Mouse (Mus musculus): ENCODE measurements around the gene Gas7. TPM values are rescaled to one million over a fixed set of nuclear protein-coding genes. Genes with fewer than 3 reads are reported as not detected.

Gene Gas7
- polyA plus RNA-seq, 2 experiments = 9.8 to 18.2 TPM

GRCm38 (mm10) chr11:67636201-67636600, 181.0 kb downstream of the Gas7 start:
- no peak overlapping the region for H3K4me3 ChIP-seq (replicated peaks; ENCODE audit: low read length)
- ATAC-seq (ENCODE audit: low FRiP score, low read depth) = no peak

GRCm38 (mm10) chr11:67636905-67637586, 181.8 kb downstream of the Gas7 start:
- Histone ChIP-seq H3K4me3 (replicated peaks; ENCODE audit: low read length) (no peak overlapping the region), H3K36me3 (ENCODE audit: control insufficient read depth, insufficient read depth, low read length) (no peaks in the 10 kb centered on the region), H3K9ac (ENCODE audit: low read depth, low read length, severe bottlenecking) (no peak overlapping the region), H3K27me3 (ENCODE audit: control insufficient read depth, insufficient read depth, low read length) (no peaks in the 10 kb centered on the region), H3K4me2 (replicated peaks; ENCODE audit: low read depth, low read length, severe bottlenecking) (no peak overlapping the region), H3K27ac (replicated peaks; ENCODE audit: low read depth, low read length) (no peak overlapping the region), H3K9me3 (ENCODE audit: control insufficient read depth, low read length) (no peaks in the 10 kb centered on the region), H3K4me1 (ENCODE audit: control insufficient read depth, insufficient read depth, low read length) (peaks cover 16% of the 10 kb centered on the region)
- no peak for TF ChIP-seq POLR2A (IDR thresholded peaks at IDR 0.05; ENCODE audit: borderline replicate concordance, extremely low read depth, insufficient read depth, insufficient read length)
- 55% methylated on average over 6 of the region's 6 CpGs for WGBS
- ATAC-seq (ENCODE audit: low FRiP score, low read depth) = no peak
- no peak for DNase-seq (ENCODE audit: low spot score)

More at GRCm38 (mm10) chr11:67636201-67636600, 181.0 kb downstream of the Gas7 start:
- Histone ChIP-seq H3K9me3 (ENCODE audit: control insufficient read depth, low read length) (no peaks in the 10 kb centered on the region), H3K27ac (replicated peaks; ENCODE audit: low read depth, low read length) (no peak overlapping the region), H3K9ac (ENCODE audit: low read depth, low read length, severe bottlenecking) (no peak overlapping the region), H3K27me3 (ENCODE audit: control insufficient read depth, insufficient read depth, low read length) (no peaks in the 10 kb centered on the region), H3K4me1 (ENCODE audit: control insufficient read depth, insufficient read depth, low read length) (peaks cover 16% of the 10 kb centered on the region), H3K36me3 (ENCODE audit: control insufficient read depth, insufficient read depth, low read length) (no peaks in the 10 kb centered on the region), H3K4me2 (replicated peaks; ENCODE audit: low read depth, low read length, severe bottlenecking) (no peak overlapping the region)
- WGBS = 48% methylated on average over 4 of the region's 4 CpGs
- DNase-seq (ENCODE audit: low spot score) = no peak
- no peak for TF ChIP-seq POLR2A (IDR thresholded peaks at IDR 0.05; ENCODE audit: borderline replicate concordance, extremely low read depth, insufficient read depth, insufficient read length)

DNA sequence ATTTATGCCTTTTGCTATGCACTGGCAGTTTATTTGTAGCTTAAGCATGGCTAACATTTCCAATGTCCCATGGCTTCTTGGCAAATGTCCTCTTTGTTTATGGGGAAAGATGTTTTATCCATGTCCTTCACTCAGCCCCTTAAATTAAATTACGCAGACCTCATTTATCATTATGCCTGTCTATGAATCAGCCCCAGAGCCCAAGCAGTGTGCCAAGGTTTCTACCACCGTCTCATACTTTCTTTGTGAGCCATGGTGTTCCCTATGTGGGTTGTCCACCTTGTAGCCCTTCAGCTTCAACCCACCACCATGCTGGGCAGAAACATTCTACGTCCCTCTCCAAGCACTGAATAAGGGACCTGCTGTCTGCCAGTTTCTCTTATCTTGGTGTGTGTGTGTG, 183.2 kb downstream of the Gas7 start:
- WGBS = 89% methylated on average over 3 of the region's 3 CpGs
- TF ChIP-seq POLR2A (IDR thresholded peaks at IDR 0.05; ENCODE audit: borderline replicate concordance, extremely low read depth, insufficient read depth, insufficient read length) = no peak
- peaks cover 16% of the 10 kb centered on the region for H3K4me1 ChIP-seq (ENCODE audit: control insufficient read depth, insufficient read depth, low read length)
- no peak overlapping the region for H3K4me3 ChIP-seq (replicated peaks; ENCODE audit: low read length)
- DNase-seq (ENCODE audit: low spot score) = no peak
- H3K4me2 ChIP-seq (replicated peaks; ENCODE audit: low read depth, low read length, severe bottlenecking) = no peak overlapping the region
- no peak overlapping the region for H3K9ac ChIP-seq (ENCODE audit: low read depth, low read length, severe bottlenecking)
- no peak for ATAC-seq (ENCODE audit: low FRiP score, low read depth)
- no peak overlapping the region for H3K27ac ChIP-seq (replicated peaks; ENCODE audit: low read depth, low read length)
- no peaks in the 10 kb centered on the region for H3K27me3 ChIP-seq (ENCODE audit: control insufficient read depth, insufficient read depth, low read length)
- no peaks in the 10 kb centered on the region for H3K36me3 ChIP-seq (ENCODE audit: control insufficient read depth, insufficient read depth, low read length)
- H3K9me3 ChIP-seq (ENCODE audit: control insufficient read depth, low read length) = no peaks in the 10 kb centered on the region

DNA sequence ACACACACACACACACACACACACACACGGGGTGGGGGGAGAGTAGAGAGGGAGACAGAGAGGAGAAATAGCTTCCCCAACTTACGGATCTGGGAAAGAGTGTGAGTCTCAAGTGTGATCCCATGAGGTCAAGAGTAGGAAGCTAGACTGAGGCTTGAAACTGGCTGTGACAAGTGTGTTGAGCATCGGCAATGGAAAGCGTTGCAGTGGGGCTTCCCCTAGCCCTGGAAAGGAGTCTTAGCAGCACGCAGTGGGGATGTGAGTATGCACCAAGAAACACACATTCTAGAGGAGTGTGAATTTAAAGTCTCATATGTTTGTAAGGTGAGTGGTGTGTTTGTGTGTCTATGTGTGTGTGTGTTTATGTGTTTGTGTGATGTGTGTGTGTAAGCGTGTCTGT, 185.1 kb downstream of the Gas7 start:
- H3K36me3 ChIP-seq (ENCODE audit: control insufficient read depth, insufficient read depth, low read length) = no peaks in the 10 kb centered on the region
- no peak for DNase-seq (ENCODE audit: low spot score)
- 92% methylated on average over 6 of the region's 6 CpGs for WGBS

GRCm38 (mm10) chr11:67642421-67642820, 187.2 kb downstream of the Gas7 start:
- DNase-seq (ENCODE audit: low spot score) = no peak

More for the DNA sequence above, 185.1 kb downstream of the Gas7 start:
- Histone ChIP-seq H3K4me1 (ENCODE audit: control insufficient read depth, insufficient read depth, low read length) (no peaks in the 10 kb centered on the region), H3K27me3 (ENCODE audit: control insufficient read depth, insufficient read depth, low read length) (no peaks in the 10 kb centered on the region), H3K4me3 (replicated peaks; ENCODE audit: low read length) (no peak overlapping the region), H3K4me2 (replicated peaks; ENCODE audit: low read depth, low read length, severe bottlenecking) (no peak overlapping the region), H3K9ac (ENCODE audit: low read depth, low read length, severe bottlenecking) (no peak overlapping the region), H3K9me3 (ENCODE audit: control insufficient read depth, low read length) (no peaks in the 10 kb centered on the region), H3K27ac (replicated peaks; ENCODE audit: low read depth, low read length) (no peak overlapping the region)
- TF ChIP-seq POLR2A (IDR thresholded peaks at IDR 0.05; ENCODE audit: borderline replicate concordance, extremely low read depth, insufficient read depth, insufficient read length) = no peak
- no peak for ATAC-seq (ENCODE audit: low FRiP score, low read depth)

More at GRCm38 (mm10) chr11:67642421-67642820, 187.2 kb downstream of the Gas7 start:
- no peaks in the 10 kb centered on the region for H3K4me1 ChIP-seq (ENCODE audit: control insufficient read depth, insufficient read depth, low read length)
- H3K27ac ChIP-seq (replicated peaks; ENCODE audit: low read depth, low read length) = no peak overlapping the region
- no peaks in the 10 kb centered on the region for H3K36me3 ChIP-seq (ENCODE audit: control insufficient read depth, insufficient read depth, low read length)
- H3K27me3 ChIP-seq (ENCODE audit: control insufficient read depth, insufficient read depth, low read length) = no peaks in the 10 kb centered on the region
- H3K4me3 ChIP-seq (replicated peaks; ENCODE audit: low read length) = no peak overlapping the region
- TF ChIP-seq POLR2A (IDR thresholded peaks at IDR 0.05; ENCODE audit: borderline replicate concordance, extremely low read depth, insufficient read depth, insufficient read length) = no peak
- ATAC-seq (ENCODE audit: low FRiP score, low read depth) = no peak
- no peak overlapping the region for H3K9ac ChIP-seq (ENCODE audit: low read depth, low read length, severe bottlenecking)
- no peaks in the 10 kb centered on the region for H3K9me3 ChIP-seq (ENCODE audit: control insufficient read depth, low read length)
- WGBS = 94% methylated on average over 8 of the region's 8 CpGs
- no peak overlapping the region for H3K4me2 ChIP-seq (replicated peaks; ENCODE audit: low read depth, low read length, severe bottlenecking)

Measured in limb, embryonic 14.5 days (tissue).